Mouse (Mus musculus) hindbrain, postnatal 0 days (tissue): ENCODE results near the gene Stac. TPM values are rescaled to one million over a fixed set of nuclear protein-coding genes. Genes with fewer than 3 reads are reported as not detected.

ENCODE experiments used
- ATAC-seq: fragments of 200-750 bp; cut with Nextera tagmentation; 2 replicates; pipeline ENCODE4 v1.8.0; 2017; ENCODE audit warnings: mild to moderate bottlenecking, moderate TSS enrichment, moderate library complexity
- DNase-seq: peaks from one replicate; pipeline ENCODE4 v3.0.0-alpha.2; 2015; ENCODE audit warnings: low spot score
- H3K27ac ChIP-seq: fragments of 300-500 bp; sonication (generic); 2 replicates; pipeline ENCODE4 v1.5.1; 2014; ENCODE audit warnings: mild to moderate bottlenecking
- H3K27me3 ChIP-seq: fragments of 300-500 bp; sonication (generic); 2 replicates; pipeline ENCODE4 v1.6.1; 2014; ENCODE audit warnings: low read length, mixed read lengths; ENCODE audit not compliant: insufficient read depth
- H3K36me3 ChIP-seq: fragments of 300-500 bp; sonication (generic); 2 replicates; pipeline ENCODE4 v1.6.1; 2014; ENCODE audit warnings: low read length, mixed read lengths; ENCODE audit not compliant: insufficient read depth
- H3K4me1 ChIP-seq: fragments of 300-500 bp; sonication (generic); 2 replicates; pipeline ENCODE4 v1.6.1; 2014; ENCODE audit warnings: antibody characterized with exemption, low read length, mixed read lengths; ENCODE audit not compliant: insufficient read depth
- H3K4me2 ChIP-seq: fragments of 300-500 bp; sonication (generic); 2 replicates; pipeline ENCODE4 v1.6.1; 2014; ENCODE audit warnings: low read depth, mild to moderate bottlenecking, low read length, moderate library complexity, mixed read lengths
- H3K4me3 ChIP-seq: fragments of 300-500 bp; sonication (generic); 2 replicates; pipeline ENCODE4 v1.5.1; 2014; ENCODE audit warnings: low read length
- H3K9ac ChIP-seq: fragments of 300-500 bp; sonication (generic); replicated peaks from 2 replicates; pipeline ENCODE4 v1.6.1; 2014; ENCODE audit warnings: mild to moderate bottlenecking, low read length, moderate library complexity, mixed read lengths
- H3K9me3 ChIP-seq: fragments of 300-500 bp; sonication (generic); 2 replicates; pipeline ENCODE4 v1.6.1; 2016; ENCODE audit warnings: low read length, mixed read lengths
- CTCF ChIP-seq: IDR thresholded peaks from 2 replicates; pipeline ENCODE4 v1.5.1; 2016; ENCODE audit warnings: antibody characterized with exemption, control low read depth, low read depth
- WGBS: fragments of 180-500 bp; shearing (Covaris S2); extraction: QIAGEN DNeasy Blood & Tissue Kit; methylation state at CpG from one replicate; pipeline ENCODE4 v1.1.7; 2014; 5-methylcytosine and 5-hydroxymethylcytosine counted together
- polyA plus RNA-seq: library from polyadenylated mRNA; unstranded; fragments of >200 nt; fragmentation: Nextera tagmentation; extraction: Ambion mirVana; gene quantifications from 2 replicates; pipeline ENCODE4 v1.2.1, GENCODE M21; 2015
- total RNA-seq: library from RNA; depleted of rRNA; stranded (reverse); fragments of >200 nt; gene quantifications from 2 replicates; pipeline ENCODE4 v1.2.3, GENCODE M21; 2014; rRNA removed

Gene Stac
- total RNA-seq, result 12.0 and 24.6 TPM in 2 replicates
- 12.5 and 13.8 TPM in 2 replicates for polyA plus RNA-seq

DNA sequence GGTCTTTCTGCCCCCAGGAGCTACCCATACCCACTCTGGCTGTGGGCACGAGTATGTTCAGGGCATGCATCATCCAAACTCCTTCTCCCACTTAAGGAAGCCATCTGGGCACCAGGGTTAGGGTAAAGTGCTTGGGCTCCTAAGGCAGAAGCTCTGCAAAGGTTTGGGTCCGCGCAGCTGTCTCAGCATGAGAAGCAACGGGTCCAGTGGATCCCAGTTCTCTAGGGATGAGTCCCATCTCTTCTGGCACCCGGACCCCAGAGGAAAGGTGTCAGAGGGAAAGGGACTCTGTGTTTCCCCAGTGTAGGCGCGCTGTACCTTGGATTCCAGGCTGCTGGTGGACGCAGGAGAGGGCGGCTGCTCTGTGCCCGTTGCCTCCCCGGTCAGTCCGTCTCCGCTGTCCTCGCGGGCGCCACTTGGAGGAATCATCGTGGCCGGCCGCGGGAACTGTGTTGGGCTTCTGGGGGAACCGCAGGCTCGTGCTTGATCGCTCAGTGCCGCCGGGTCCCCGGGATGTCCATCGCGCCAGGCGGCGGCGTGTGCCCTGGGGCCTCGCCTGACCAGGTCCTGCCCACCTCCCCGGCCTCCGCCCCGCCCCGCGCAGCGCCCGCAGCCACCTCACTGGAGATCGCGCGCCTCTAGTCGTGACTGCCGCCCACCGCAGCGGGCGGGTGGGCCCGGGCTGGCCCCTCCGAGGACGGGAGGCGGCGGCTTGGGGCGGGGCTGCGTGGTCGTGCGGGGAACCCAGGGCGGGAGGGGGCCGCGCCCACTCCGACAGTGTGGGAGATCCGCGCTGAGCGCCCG lies at the start of gene Stac:
Gene Stac, minus strand, starts transcription at position 669 of the 804 bp plus-strand sequence.
- H3K9me3 ChIP-seq, result no peaks in the 10 kb centered on the region
- ATAC-seq, result peak; percentile 79

GRCm38 (mm10) chr9:111739431-111740245 lies 49.5 kb upstream of the Stac start:
- Histone ChIP-seq H3K27me3 (no peaks in the 10 kb centered on the region), H3K36me3 (no peaks in the 10 kb centered on the region), H3K4me1 (no peaks in the 10 kb centered on the region), H3K9me3 (no peaks in the 10 kb centered on the region), H3K27ac (no peak overlapping the region), H3K4me3 (no peak overlapping the region), H3K9ac (no peak overlapping the region), H3K4me2 (no peak overlapping the region)
- no peak for TF ChIP-seq CTCF
- DNase-seq, result peak; percentile 65
- WGBS, result 56% methylated on average over 10 of the region's 10 CpGs
- ATAC-seq, result peak; percentile 80

More for the DNA sequence above, at the start of gene Stac:
- 2% methylated on average over 58 of the region's 64 CpGs for WGBS
- H3K27me3 ChIP-seq, result no peaks in the 10 kb centered on the region
- peaks cover 13% of the 10 kb centered on the region; the same call in 1 of the 2 replicates for H3K4me1 ChIP-seq
- no peaks in the 10 kb centered on the region for H3K36me3 ChIP-seq
- peak within 1 kb of the TSS; percentile 66 for H3K9ac ChIP-seq
- H3K4me2 ChIP-seq, result peak within 1 kb of the TSS; percentile 90
- H3K4me3 ChIP-seq, result peak within 1 kb of the TSS; percentile 55
- DNase-seq, result peak; percentile 51
- peak within 1 kb of the TSS; percentile 26; the same call in 1 of the 2 replicates for H3K27ac ChIP-seq
- TF ChIP-seq CTCF, result no peak

DNA sequence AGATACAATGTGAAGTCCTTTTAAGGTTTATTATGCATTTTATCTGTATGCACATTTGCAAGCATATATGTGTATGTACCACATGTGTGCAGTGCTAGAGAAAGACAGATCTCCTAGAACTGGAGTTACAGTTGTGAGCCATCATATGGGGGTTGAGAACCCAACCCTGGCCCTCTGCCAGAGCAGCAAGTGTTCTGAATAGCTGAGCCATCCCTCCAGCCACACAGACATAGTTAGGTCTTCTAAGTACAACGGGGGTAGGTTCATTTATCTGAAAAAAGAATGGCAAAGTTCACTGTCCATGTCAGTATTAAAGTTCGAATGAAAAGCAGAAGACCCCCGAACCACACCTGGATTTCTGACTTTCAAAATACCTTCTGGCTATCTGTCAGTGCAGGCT lies 48.9 kb upstream of the Stac start:
- H3K4me2 ChIP-seq, result no peak overlapping the region
- H3K27ac ChIP-seq, result no peak overlapping the region
- H3K4me1 ChIP-seq, result no peaks in the 10 kb centered on the region
- DNase-seq (peak; percentile 15), ATAC-seq (no peak)
- 68% methylated on average over 3 of the region's 3 CpGs for WGBS
- no peaks in the 10 kb centered on the region for H3K9me3 ChIP-seq
- no peak for TF ChIP-seq CTCF
- H3K4me3 ChIP-seq, result no peak overlapping the region
- H3K27me3 ChIP-seq, result no peaks in the 10 kb centered on the region
- H3K36me3 ChIP-seq, result no peaks in the 10 kb centered on the region
- no peak overlapping the region for H3K9ac ChIP-seq

GRCm38 (mm10) chr9:111737796-111738195 lies 47.6 kb upstream of the Stac start:
- Histone ChIP-seq H3K36me3 (no peaks in the 10 kb centered on the region), H3K27me3 (no peaks in the 10 kb centered on the region), H3K4me3 (no peak overlapping the region), H3K9ac (no peak overlapping the region), H3K4me1 (no peaks in the 10 kb centered on the region), H3K9me3 (no peaks in the 10 kb centered on the region), H3K4me2 (no peak overlapping the region), H3K27ac (no peak overlapping the region)
- no peak for TF ChIP-seq CTCF
- DNase-seq (no peak), ATAC-seq (no peak)
- WGBS, result 82% methylated on average over 2 of the region's 2 CpGs

DNA sequence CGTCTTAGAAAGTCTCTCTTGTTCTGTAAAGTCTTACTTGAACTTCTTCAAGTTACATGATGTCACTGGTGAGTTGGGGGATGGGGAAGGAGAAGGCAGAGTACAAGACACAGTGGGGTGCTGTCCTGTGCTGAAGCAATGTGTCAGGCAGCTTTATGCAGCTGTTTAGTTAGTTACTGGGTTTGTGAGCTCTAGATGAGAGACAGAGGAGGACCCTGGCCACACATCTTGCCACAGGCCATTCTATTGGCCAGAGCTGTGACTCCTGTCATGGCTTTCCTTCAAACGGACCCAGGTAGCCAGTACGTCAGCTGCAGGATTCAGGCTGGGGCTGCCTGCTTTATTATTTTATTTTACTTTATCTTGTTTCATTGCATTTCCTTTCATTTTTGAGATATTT lies 45.8 kb upstream of the Stac start:
- Histone ChIP-seq H3K36me3 (no peaks in the 10 kb centered on the region), H3K9ac (no peak overlapping the region), H3K4me2 (no peak overlapping the region), H3K27ac (no peak overlapping the region), H3K4me3 (no peak overlapping the region), H3K9me3 (no peaks in the 10 kb centered on the region), H3K4me1 (no peaks in the 10 kb centered on the region), H3K27me3 (no peaks in the 10 kb centered on the region)
- WGBS, result 77% methylated on average over 3 of the region's 3 CpGs
- ATAC-seq (no peak), DNase-seq (no peak)
- TF ChIP-seq CTCF, result no peak

DNA sequence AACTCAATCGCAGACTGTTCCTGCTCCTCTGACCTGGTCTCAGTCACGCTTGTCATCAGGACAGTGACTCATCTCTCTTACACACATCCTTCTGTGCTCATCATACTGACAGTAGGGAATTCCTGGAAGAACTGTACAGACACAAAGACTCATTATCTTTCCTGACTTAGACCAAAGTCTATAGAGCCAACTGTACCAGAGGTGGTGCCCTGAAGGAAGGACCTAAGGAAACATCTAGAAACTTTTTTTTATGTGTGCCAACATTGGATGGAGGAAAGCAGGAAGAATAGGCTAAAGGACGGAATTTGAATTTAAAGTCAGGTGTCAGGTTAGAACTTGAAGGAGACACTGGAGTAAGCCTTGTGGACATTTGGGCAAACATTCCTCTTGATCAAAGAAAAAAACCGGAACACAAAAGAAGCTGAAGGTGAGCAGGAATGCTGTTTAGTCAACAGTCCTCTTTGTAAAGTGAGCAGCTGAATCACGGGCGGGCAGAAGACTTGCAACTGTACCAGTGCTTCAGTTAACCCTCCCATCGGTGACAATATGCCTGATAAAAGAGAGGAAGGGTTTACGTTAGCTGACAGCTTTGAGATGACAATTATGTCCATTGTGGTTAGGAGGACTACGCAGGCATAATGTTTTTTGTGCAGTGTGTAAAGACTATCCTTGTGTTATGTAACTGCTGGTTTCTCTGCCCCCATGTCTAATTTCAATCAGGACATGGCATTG lies 42.0 kb upstream of the Stac start:
- Histone ChIP-seq H3K4me3 (no peak overlapping the region), H3K9me3 (no peaks in the 10 kb centered on the region), H3K4me1 (no peaks in the 10 kb centered on the region), H3K4me2 (no peak overlapping the region), H3K36me3 (no peaks in the 10 kb centered on the region), H3K27ac (no peak overlapping the region), H3K27me3 (no peaks in the 10 kb centered on the region), H3K9ac (no peak overlapping the region)
- DNase-seq (no peak), ATAC-seq (no peak)
- 81% methylated on average over 9 of the region's 9 CpGs for WGBS
- no peak for TF ChIP-seq CTCF
